Mouse (Mus musculus) bone marrow, adult 2 months (tissue): Measurements from ENCODE around the gene Guca1a.

ENCODE experiments used
- CTCF ChIP-seq: fragments of 200-500 bp; IDR thresholded peaks from 2 replicates; pipeline ENCODE4 v1.5.1; 2011; ENCODE audit warnings: low read length, control low read depth; ENCODE audit not compliant: control insufficient read depth, insufficient read depth
- POLR2A ChIP-seq: fragments of 200-500 bp; IDR thresholded peaks from 2 replicates; pipeline ENCODE4 v1.6.1; 2011; ENCODE audit warnings: low read depth, mild to moderate bottlenecking, control low read depth, low read length, borderline replicate concordance; ENCODE audit not compliant: control insufficient read depth

GRCm38 (mm10) chr17:47383266-47383665 is 17.1 kb downstream of the Guca1a start:
- no peak for TF ChIP-seq POLR2A
- TF ChIP-seq CTCF: no peak
